Comparison of ENCODE assay signal across 8 mouse cellular contexts in genomic region chr19:7195900-7196728, GRCm38 (mm10). TPM values are rescaled to one million over a fixed set of nuclear protein-coding genes. Genes with fewer than 3 reads are reported as not detected.
A peak's percentile ranks its signal among the peaks of the same experiment; 100 is the strongest.
DNase-seq lines count a peak whose midpoint lies in the region; ATAC-seq and TF ChIP-seq lines count a peak whose summit lies in the region.

No protein-coding gene starts in this region.

- peaks cover 37% of the 10 kb centered on the region for H3K4me1 ChIP-seq in kidney, adult 2 months (ENCODE audit: control insufficient read depth, insufficient read depth, low read length)

- peak; percentile 53 for DNase-seq in A20 (ENCODE audit: low read depth, low spot score)
- DNase-seq in Patski (ENCODE audit: low read depth, low spot score) = no peak
- DNase-seq in cerebellum, postnatal 36 days = peak; percentile 77 to 78
- DNase-seq in gastrocnemius, postnatal 36 days = peak; percentile 42 to 67
- DNase-seq in kidney, adult 2 months = peak; percentile 80
- DNase-seq in lung, adult 18-20 months = peak; percentile 43 to 47
- DNase-seq in ovary, postnatal 36 days (ENCODE audit: low spot score) = peak; percentile 70
- DNase-seq in yolk sac, embryonic 10.5 days (ENCODE audit: low spot score) = peak; percentile 70

- POLR2A ChIA-PET in Patski (lab: Charles Lee) = interaction anchor here (2.4 kb wide), 1 partner anchor 10 kb away, joined by 7 read pairs; the partner anchor contains the start of gene Otub1

- WGBS in kidney, adult 2 months = 16% methylated on average over 33 of the region's 33 CpGs

- intact Hi-C loops in gastrocnemius, postnatal 36 days (cut with DNase I) = no loop called here

- no peak for TF ChIP-seq CTCF in Patski (IDR thresholded peaks at IDR 0.05)
- TF ChIP-seq CTCF in kidney, adult 2 months (conservative IDR thresholded peaks at IDR 0.05; ENCODE audit: insufficient read depth, insufficient read length, low read depth, low read length) = peak; percentile 78

- H3K27ac ChIP-seq in kidney, adult 2 months (ENCODE audit: insufficient read depth, low read depth, low read length) = peak overlapping the region; percentile 49

- in situ Hi-C loops in Patski (cut with MboI; ENCODE audit: low pct_unique_long_range_greater_than_20kb) = no loop called here

- H3K4me3 ChIP-seq in kidney, adult 2 months (ENCODE audit: insufficient read depth, low read depth, low read length) = no peak overlapping the region

- no peak for TF ChIP-seq POLR2A in kidney, adult 2 months (IDR thresholded peaks at IDR 0.05; ENCODE audit: low read depth, low read length)

- ATAC-seq in Patski = peak; percentile 13

- no peaks in the 10 kb centered on the region for H3K36me3 ChIP-seq in kidney, adult 2 months (ENCODE audit: control insufficient read depth, insufficient read depth, low read length)

- CTCF ChIA-PET in Patski (lab: Charles Lee) = interaction anchor here (0.8 to 8.0 kb wide), 5 partner anchors 9 to 138 kb away, joined by 3 to 51 read pairs (median 4); partner anchors contain the start of gene Otub1

- no peaks in the 10 kb centered on the region for H3K27me3 ChIP-seq in Patski
- H3K27me3 ChIP-seq in kidney, adult 2 months (replicated peaks; ENCODE audit: control insufficient read depth, insufficient read depth, low read length) = no peaks in the 10 kb centered on the region

RNA-seq across cellular contexts. Expression of gene Otub1, which starts 10.0 kb away (rescaled TPM):
- 166 TPM for polyA plus RNA-seq in Patski (2021)
- 10 to 100 TPM; 45.4 to 49.9 TPM for total RNA-seq in gastrocnemius, postnatal 36 days (2021)
- polyA plus RNA-seq in kidney, adult 2 months (2012; rRNA removed) = 122 and 126 TPM in 2 replicates

RNA-seq across cellular contexts. Expression of gene Cox8a, which starts 21.3 kb away (rescaled TPM):
- polyA plus RNA-seq in Patski (2021) = 1,740 TPM
- total RNA-seq in gastrocnemius, postnatal 36 days (2021) = 10 to 100 TPM; 80.2 to 87.0 TPM
- 3,607 and 3,750 TPM in 2 replicates for polyA plus RNA-seq in kidney, adult 2 months (2012; rRNA removed)

RNA-seq across cellular contexts. Expression of gene Naa40, which starts 44.9 kb away (rescaled TPM):
- 60.8 TPM for polyA plus RNA-seq in Patski (2021)
- 10 to 100 TPM in 1 of 2 experiments, 1 to 10 TPM in 1; 7.8 to 11.3 TPM for total RNA-seq in gastrocnemius, postnatal 36 days (2021)
- 23.7 and 26.2 TPM in 2 replicates for polyA plus RNA-seq in kidney, adult 2 months (2012; rRNA removed)
